Mouse (Mus musculus) monocyte, adult 5-6 weeks (primary cell): ENCODE results near the gene Vps51. TPM values are rescaled to one million over a fixed set of nuclear protein-coding genes. Genes with fewer than 3 reads are reported as not detected.
A peak's percentile ranks its signal among the peaks of the same experiment; 100 is the strongest.
"Not testable (repeated sequence)": the region's sequence is repeated elsewhere in the genome, so short reads cannot be mapped to it uniquely, and the experiment has no call there.

Source experiments
- ATAC-seq: fragments of 153-309, 156-312 bp; replicated peaks from 2 replicates; pipeline ENCODE4 v1.8.0; 2017; ENCODE audit warnings: mild to moderate bottlenecking; ENCODE audit not compliant: low TSS enrichment, insufficient number of reproducible peaks, severe bottlenecking, poor library complexity, low FRiP score
- total RNA-seq: library from RNA; stranded (forward); fragments of 200-1000, 200-491, 200-594 nt; gene quantifications from 3 replicates; pipeline ENCODE4 v1.2.3, GENCODE M21; 2017

The Vps51 gene
- total RNA-seq, 1 experiment from 2014 or later = 75.6 TPM

DNA sequence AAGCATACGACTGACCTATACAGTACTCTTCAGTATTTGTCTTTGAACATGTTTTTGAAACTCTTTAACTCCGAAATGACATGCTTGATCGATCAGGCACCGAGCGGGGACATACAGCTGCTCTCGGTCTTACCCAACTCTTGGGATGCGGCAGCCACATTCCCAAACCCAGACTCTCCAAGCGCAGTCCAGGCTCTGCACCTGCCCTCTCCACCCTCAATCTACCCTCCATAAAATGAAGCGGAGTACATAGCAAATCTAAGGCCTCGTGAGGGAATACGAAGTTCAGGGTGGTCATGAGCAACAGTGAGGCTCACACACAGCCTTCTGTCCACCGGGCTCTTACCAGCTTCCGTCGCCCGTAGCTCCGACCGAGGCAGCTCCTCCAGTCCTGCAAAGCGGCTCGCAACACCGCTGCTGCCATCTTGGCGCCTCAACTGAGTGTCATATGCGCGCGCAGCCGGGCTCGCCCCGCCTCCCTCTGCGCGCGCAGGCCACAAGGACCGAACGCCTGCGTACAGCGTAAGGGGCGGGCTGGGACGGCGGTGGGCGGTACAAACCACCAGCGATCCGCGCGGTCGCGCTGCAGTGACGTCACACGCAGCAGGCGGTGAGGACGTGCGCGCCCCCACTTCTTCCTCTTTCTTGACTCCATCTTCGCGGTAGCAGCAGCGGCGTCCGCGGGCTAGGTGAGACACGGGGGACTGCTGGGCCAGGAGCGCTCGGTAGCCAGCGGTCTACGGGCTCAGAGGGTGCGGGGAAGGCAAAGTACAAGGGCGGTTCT, 19.5 kb downstream of the Vps51 start, which contains the start of the genes Mrpl49 and Fau:
TSS of gene Mrpl49 (minus strand) at position 473 of the 784 bp plus-strand sequence.
TSS of gene Fau (plus strand) at position 532 of the 784 bp plus-strand sequence.
- peak; percentile 73 for ATAC-seq

DNA sequence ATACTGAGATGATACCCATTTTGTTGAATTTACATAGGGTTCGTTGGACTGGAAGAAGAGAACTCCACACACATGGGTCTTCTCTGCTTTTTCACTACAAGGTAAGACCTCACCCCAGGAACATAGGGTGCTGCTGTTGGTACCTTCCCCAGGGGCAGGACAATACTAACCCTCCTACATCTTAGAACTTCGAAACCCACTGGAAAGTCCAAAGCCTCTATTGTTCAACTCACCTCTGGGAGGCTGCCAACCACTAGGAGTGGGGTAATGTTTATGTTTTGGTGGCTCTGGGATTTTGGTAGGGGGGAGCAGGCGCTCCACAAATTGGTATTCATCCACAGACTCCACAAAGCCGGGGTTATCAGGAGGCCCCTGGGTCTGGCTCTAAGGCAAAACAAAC, 20.3 kb downstream of the Vps51 start:
- ATAC-seq = no peak

DNA sequence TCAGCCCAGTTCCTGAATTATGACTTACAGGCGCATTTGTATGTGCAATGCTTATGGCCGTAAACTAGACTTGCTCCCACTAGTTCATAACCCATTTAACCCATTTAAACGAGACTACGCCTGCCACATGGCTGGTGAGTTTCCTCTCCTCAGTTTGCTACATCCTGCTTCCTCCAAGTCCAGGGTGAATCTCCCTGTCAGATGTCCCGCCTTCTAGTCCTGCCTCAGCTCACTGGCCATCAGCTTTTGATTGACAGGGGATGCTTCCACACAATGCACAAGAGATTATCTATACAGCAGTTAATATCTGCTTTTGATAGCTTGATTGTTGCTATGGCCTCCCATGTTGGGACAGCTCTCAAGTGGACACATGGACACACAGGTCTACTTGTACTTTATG, 22.7 kb downstream of the Vps51 start:
- no peak for ATAC-seq

GRCm38 (mm10) chr19:6052516-6052915, 24.5 kb downstream of the Vps51 start:
- no peak for ATAC-seq

DNA sequence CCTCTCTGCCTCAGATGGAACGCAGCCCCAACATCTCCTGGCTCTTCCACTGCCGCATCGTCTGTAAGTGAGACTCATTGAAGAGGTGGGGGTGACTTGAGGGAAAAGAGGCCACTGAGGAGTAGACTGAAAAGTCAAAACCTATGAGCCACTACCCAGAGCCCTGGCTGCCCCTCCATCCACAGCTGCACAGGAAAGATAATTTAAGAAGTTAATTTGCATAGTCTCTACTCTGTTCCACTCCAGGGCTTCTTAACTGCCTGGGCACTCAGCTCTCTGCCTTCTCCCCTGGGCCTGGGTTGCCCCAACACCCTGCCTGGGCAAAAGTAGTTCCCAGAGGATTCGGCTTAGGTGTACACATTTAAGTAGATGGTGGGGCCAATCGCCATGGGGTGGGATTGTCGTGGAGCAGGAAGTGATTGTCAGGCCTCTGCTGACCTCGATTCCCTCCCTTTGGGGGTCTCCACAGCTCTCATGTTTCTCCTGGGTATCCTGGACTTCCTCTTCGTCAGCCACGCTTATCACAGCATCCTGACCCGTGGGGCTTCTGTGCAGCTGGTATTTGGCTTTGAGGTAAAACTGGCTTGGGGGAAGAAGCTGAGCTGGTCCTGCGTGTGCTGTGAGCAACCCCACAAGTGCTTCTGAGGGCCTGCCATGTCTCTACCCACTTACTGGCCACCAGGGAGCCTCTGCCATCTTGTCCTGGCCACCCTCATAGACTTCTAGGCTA, 28.2 kb downstream of the Vps51 start:
- no peak for ATAC-seq

- no peak for ATAC-seq
These were observed 29.2 kb downstream of the Vps51 start for GRCm38 (mm10) chr19:6047899-6048166.

- no peak for ATAC-seq
These were observed 29.7 kb downstream of the Vps51 start for GRCm38 (mm10) chr19:6047154-6047898.

DNA sequence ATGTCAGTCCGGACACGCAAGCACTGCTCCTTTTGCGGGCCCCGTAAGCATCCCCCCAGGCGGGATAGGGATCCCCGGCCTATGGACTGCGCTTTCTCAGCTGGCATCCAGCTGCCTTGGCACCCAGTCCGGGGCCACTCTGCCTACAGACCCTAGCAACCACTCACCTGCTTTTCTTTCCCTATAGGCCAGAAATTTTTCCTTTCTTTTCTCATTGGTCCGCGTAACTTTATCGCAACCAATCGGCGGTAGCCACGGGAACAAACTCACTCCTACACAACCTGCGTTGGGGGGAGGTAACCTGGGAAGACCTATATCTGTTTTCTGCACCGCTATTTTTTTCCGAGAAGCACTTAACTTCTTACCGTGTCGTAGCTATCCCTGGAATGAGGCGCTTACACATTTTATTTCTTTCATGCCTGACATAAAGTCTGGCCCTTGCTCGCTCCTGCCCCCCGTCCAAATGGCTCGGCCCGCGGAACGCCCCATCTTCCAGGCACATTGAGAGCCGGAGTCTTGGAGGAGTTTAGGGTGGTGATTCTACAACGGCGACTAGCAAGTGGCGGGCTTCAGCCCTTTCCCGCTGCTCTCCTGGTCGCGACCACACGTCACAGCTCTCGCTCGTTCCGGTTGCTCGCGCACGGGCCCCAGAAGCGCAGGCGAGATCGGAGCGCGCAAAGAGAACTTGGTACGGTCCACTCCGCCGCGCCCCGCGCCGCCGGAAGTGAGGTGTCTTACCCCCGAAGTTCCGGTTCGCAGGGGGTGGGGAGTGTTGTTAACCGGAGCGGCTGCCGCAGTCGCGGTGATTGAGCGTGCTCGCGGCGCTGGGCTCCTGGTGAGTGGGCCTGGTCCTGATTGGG, 30.5 kb downstream of the Vps51 start, which contains the start of gene Syvn1:
TSS of gene Syvn1 (plus strand) at position 283 of the 860 bp plus-strand sequence.
- ATAC-seq = peak; percentile 73

GRCm38 (mm10) chr19:6045366-6046293, 31.4 kb downstream of the Vps51 start:
- peak; percentile 0; the same call in 1 of the 2 replicates for ATAC-seq

- ATAC-seq = not testable (repeated sequence)
These were observed 32.9 kb downstream of the Vps51 start for GRCm38 (mm10) chr19:6044102-6044501.

DNA sequence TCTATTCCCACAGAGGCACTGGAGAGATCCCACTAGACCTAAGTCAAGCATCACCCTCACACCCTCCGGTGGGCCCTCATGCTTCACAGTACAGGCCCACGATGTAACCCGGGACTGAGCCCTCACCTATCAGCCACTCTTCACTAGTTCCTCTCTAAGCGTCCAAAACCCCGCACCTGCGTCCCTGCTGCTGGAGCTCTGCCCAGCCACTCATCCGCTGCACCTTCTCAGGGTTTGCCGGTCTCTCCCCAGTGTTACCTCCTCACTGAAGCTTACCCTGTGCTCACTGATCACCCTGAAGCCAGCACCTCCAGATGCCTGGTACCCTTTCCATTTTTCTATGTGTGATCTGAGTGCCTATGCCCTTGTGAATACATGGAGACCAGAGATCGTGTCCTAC, 34.7 kb downstream of the Vps51 start:
- ATAC-seq = no peak

DNA sequence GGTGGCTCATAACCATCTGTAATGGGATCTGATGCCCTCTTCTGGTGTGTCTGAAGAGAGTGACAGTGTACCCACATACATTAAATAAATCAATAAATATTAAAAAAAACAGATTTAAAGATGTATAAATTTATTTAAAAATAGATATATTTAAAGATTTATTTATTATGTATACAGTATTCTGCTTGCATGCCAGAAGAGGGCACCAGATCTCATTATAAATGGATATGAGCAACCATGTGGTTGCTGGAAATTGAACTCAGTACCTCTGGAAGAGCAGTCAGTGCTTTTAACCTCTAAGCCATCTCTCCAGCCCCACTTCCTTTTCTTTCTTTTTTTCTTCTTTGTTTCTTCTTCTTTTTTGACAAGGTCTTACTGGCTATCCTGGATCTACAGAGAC, 37.0 kb downstream of the Vps51 start:
- ATAC-seq = no peak

GRCm38 (mm10) chr19:6038326-6038725, 38.7 kb downstream of the Vps51 start:
- ATAC-seq = no peak

GRCm38 (mm10) chr19:6037695-6038094, 39.3 kb downstream of the Vps51 start:
- no peak for ATAC-seq

- ATAC-seq = no peak
These were observed 41.0 kb downstream of the Vps51 start for GRCm38 (mm10) chr19:6035966-6036585.

DNA sequence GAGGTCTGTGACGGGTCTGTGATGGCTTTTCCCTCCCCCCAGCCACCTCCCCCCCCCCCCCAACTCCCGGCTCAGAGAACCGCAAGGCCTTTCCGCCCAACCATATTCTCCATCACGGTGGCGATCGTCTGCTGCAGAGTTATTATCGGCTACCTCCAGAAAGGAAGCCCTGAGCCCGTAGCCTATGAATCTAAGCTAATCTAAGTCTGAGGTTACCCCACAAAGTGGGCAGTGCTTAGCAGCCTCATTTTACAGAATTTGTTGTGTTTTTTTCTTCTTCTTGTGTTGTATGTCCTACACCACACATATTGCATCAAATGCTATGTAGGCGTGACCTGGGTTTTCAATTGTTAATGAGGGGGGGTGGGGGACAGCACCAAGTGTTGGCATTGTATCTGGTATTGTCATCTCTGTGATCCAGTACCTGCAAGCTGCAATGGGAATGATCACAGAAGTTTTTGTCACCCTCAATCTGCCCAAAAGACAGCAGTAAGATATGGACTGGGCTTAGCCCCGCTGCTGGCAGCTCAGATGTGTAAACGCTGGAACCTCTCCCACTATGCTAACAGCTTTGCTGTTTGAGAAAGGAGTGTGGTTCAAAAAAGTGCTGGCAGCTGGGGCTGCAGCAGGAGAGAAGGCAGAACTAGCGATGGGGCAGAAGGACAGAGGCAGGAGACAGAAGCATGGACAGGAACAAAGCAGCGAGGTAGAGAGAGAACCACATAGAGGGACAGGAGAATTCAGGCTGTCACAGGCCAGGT, 46.3 kb downstream of the Vps51 start:
- ATAC-seq = no peak
